Mouse (Mus musculus) limb, embryonic 11.5 days (tissue): ENCODE measurements around the gene Cort. TPM values are rescaled to one million over a fixed set of nuclear protein-coding genes. Genes with fewer than 3 reads are reported as not detected.
A peak's percentile ranks its signal among the peaks of the same experiment; 100 is the strongest.

Source experiments
- ATAC-seq: fragments of 200-750 bp; cut with Nextera tagmentation; 2 replicates; pipeline ENCODE4 v1.8.0; 2017; ENCODE audit warnings: low read depth; ENCODE audit not compliant: insufficient number of reproducible peaks, low FRiP score, low TSS enrichment
- DNase-seq: peaks from one replicate; pipeline ENCODE4 v3.0.0-alpha.2; 2015; ENCODE audit warnings: low spot score
- H3K27ac ChIP-seq: fragments of 300-500 bp; sonication (generic); replicated peaks from 2 replicates; pipeline ENCODE4 v1.5.1; 2014; ENCODE audit warnings: low read depth, mild to moderate bottlenecking, low read length
- H3K27me3 ChIP-seq: fragments of 300-500 bp; sonication (generic); 2 replicates; pipeline ENCODE4 v1.6.1; 2014; ENCODE audit warnings: mild to moderate bottlenecking, low read length, mixed read lengths; ENCODE audit not compliant: control insufficient read depth, insufficient read depth
- H3K36me3 ChIP-seq: fragments of 300-500 bp; sonication (generic); 2 replicates; pipeline ENCODE4 v1.6.1; 2014; ENCODE audit warnings: mild to moderate bottlenecking, low read length, moderate library complexity, mixed read lengths; ENCODE audit not compliant: control insufficient read depth, insufficient read depth
- H3K4me1 ChIP-seq: fragments of 300-500 bp; sonication (generic); 2 replicates; pipeline ENCODE4 v1.6.1; 2014; ENCODE audit warnings: low read length, mixed read lengths; ENCODE audit not compliant: control insufficient read depth, insufficient read depth
- H3K4me2 ChIP-seq: fragments of 300-500 bp; sonication (generic); 2 replicates; pipeline ENCODE4 v1.6.1; 2014; ENCODE audit warnings: low read depth, mild to moderate bottlenecking, moderate library complexity; ENCODE audit not compliant: severe bottlenecking
- H3K4me3 ChIP-seq: fragments of 300-500 bp; sonication (generic); 2 replicates; pipeline ENCODE4 v1.5.1; 2014; ENCODE audit warnings: low read depth, low read length
- H3K9ac ChIP-seq: fragments of 300-500 bp; sonication (generic); 2 replicates; pipeline ENCODE4 v1.6.1; 2014; ENCODE audit warnings: mild to moderate bottlenecking, low read length
- H3K9me3 ChIP-seq: fragments of 300-500 bp; sonication (generic); 2 replicates; pipeline ENCODE4 v1.6.1; 2016; ENCODE audit warnings: low read length; ENCODE audit not compliant: control insufficient read depth
- WGBS: fragments of 180-500 bp; shearing (Covaris S2); extraction: QIAGEN DNeasy Blood & Tissue Kit; methylation state at CpG from one replicate; pipeline ENCODE4 v1.1.7; 2014; 5-methylcytosine and 5-hydroxymethylcytosine counted together
- polyA plus RNA-seq: library from polyadenylated mRNA; unstranded; fragments of >200 nt; fragmentation: Nextera tagmentation; extraction: Ambion mirVana; gene quantifications from 2 replicates; pipeline ENCODE4 v1.2.1, GENCODE M21; 2014

Gene Cort
- polyA plus RNA-seq, 1 experiment from 2014 or later, result not detected

GRCm38 (mm10) chr4:149144459-149144858 is 17.9 kb upstream of the Cort start:
- Histone ChIP-seq H3K27ac (no peak overlapping the region), H3K4me3 (no peak overlapping the region), H3K36me3 (no peaks in the 10 kb centered on the region), H3K9ac (no peak overlapping the region), H3K4me1 (no peaks in the 10 kb centered on the region), H3K4me2 (no peak overlapping the region), H3K9me3 (no peaks in the 10 kb centered on the region), H3K27me3 (no peaks in the 10 kb centered on the region)
- peak; percentile 93 for DNase-seq
- peak; percentile 79 for ATAC-seq
- 9% methylated on average over 3 of the region's 3 CpGs for WGBS

- ATAC-seq (no peak), DNase-seq (no peak)
- Histone ChIP-seq H3K36me3 (no peaks in the 10 kb centered on the region), H3K4me3 (no peak overlapping the region), H3K4me1 (no peaks in the 10 kb centered on the region), H3K27ac (no peak overlapping the region), H3K27me3 (no peaks in the 10 kb centered on the region), H3K9ac (no peak overlapping the region), H3K4me2 (no peak overlapping the region), H3K9me3 (no peaks in the 10 kb centered on the region)
- 38% methylated on average over 4 of the region's 4 CpGs for WGBS
These were observed 17.0 kb upstream of the Cort start for GRCm38 (mm10) chr4:149143594-149143993.

GRCm38 (mm10) chr4:149138515-149138914 is 12.0 kb upstream of the Cort start:
- H3K36me3 ChIP-seq, result no peaks in the 10 kb centered on the region
- no peaks in the 10 kb centered on the region for H3K27me3 ChIP-seq
- H3K4me2 ChIP-seq, result no peak overlapping the region
- no peak for DNase-seq
- WGBS, result 69% methylated on average over 8 of the region's 8 CpGs
- no peak overlapping the region for H3K27ac ChIP-seq
- peaks cover 4% of the 10 kb centered on the region for H3K4me1 ChIP-seq
- H3K9ac ChIP-seq, result no peak overlapping the region
- no peak for ATAC-seq
- no peaks in the 10 kb centered on the region for H3K9me3 ChIP-seq
- H3K4me3 ChIP-seq, result no peak overlapping the region

GRCm38 (mm10) chr4:149136982-149137770 is 10.6 kb upstream of the Cort start, which contains the start of gene Cenps:
Gene Cenps (minus strand): TSS chr4:149137629.
- DNase-seq (peak; percentile 99), ATAC-seq (peak; percentile 91)
- Histone ChIP-seq H3K36me3 (no peaks in the 10 kb centered on the region), H3K27me3 (no peaks in the 10 kb centered on the region), H3K4me3 (peak within 1 kb of the TSS; percentile 58), H3K9me3 (no peaks in the 10 kb centered on the region), H3K9ac (peak within 1 kb of the TSS; percentile 74), H3K4me2 (peak within 1 kb of the TSS; percentile 60), H3K4me1 (peaks cover 4% of the 10 kb centered on the region), H3K27ac (peak within 1 kb of the TSS; percentile 90)
- 1% methylated on average over 68 of the region's 68 CpGs for WGBS

- ATAC-seq (no peak), DNase-seq (peak; percentile 39)
- peaks cover 4% of the 10 kb centered on the region for H3K4me1 ChIP-seq
- H3K36me3 ChIP-seq, result no peaks in the 10 kb centered on the region
- no peak overlapping the region for H3K27ac ChIP-seq
- H3K9ac ChIP-seq, result peak overlapping the region; percentile 74; the same call in 1 of the 2 replicates
- peak overlapping the region; percentile 60 for H3K4me2 ChIP-seq
- H3K27me3 ChIP-seq, result no peaks in the 10 kb centered on the region
- H3K9me3 ChIP-seq, result no peaks in the 10 kb centered on the region
- peak overlapping the region; percentile 58 for H3K4me3 ChIP-seq
- WGBS, result 72% methylated on average over 18 of the region's 18 CpGs
These were observed 9.7 kb upstream of the Cort start for GRCm38 (mm10) chr4:149136116-149136850.

- H3K36me3 ChIP-seq, result no peaks in the 10 kb centered on the region
- H3K9me3 ChIP-seq, result no peaks in the 10 kb centered on the region
- no peak for ATAC-seq
- no peaks in the 10 kb centered on the region for H3K27me3 ChIP-seq
- 77% methylated on average over 5 of the region's 5 CpGs for WGBS
- DNase-seq, result no peak
- H3K4me3 ChIP-seq, result no peak overlapping the region
- H3K4me1 ChIP-seq, result peaks cover 4% of the 10 kb centered on the region
- H3K9ac ChIP-seq, result no peak overlapping the region
- no peak overlapping the region for H3K4me2 ChIP-seq
- no peak overlapping the region for H3K27ac ChIP-seq
These were observed 6.8 kb upstream of the Cort start for GRCm38 (mm10) chr4:149133395-149133794.

GRCm38 (mm10) chr4:149131789-149132565 is 5.4 kb upstream of the Cort start:
- ATAC-seq (no peak), DNase-seq (no peak)
- H3K27me3 ChIP-seq, result no peaks in the 10 kb centered on the region
- H3K4me2 ChIP-seq, result no peak overlapping the region
- H3K36me3 ChIP-seq, result no peaks in the 10 kb centered on the region
- WGBS, result 89% methylated on average over 21 of the region's 21 CpGs
- H3K9ac ChIP-seq, result no peak overlapping the region
- H3K4me3 ChIP-seq, result no peak overlapping the region
- no peak overlapping the region for H3K27ac ChIP-seq
- no peaks in the 10 kb centered on the region for H3K9me3 ChIP-seq
- H3K4me1 ChIP-seq, result peaks cover 4% of the 10 kb centered on the region
